Mouse (Mus musculus) bone marrow, adult 2 months (tissue): ENCODE measurements around the gene Gm15517.

Experiments
- CTCF ChIP-seq: fragments of 200-500 bp; IDR thresholded peaks from 2 replicates; pipeline ENCODE4 v1.5.1; 2011; ENCODE audit warnings: low read length, control low read depth; ENCODE audit not compliant: control insufficient read depth, insufficient read depth
- POLR2A ChIP-seq: fragments of 200-500 bp; IDR thresholded peaks from 2 replicates; pipeline ENCODE4 v1.6.1; 2011; ENCODE audit warnings: low read depth, mild to moderate bottlenecking, control low read depth, low read length, borderline replicate concordance; ENCODE audit not compliant: control insufficient read depth

GRCm38 (mm10) chr7:44307261-44308020 lies 46.2 kb downstream of the Gm15517 start:
- TF ChIP-seq CTCF (no peak), POLR2A (no peak)
